Mouse (Mus musculus): Measurements from ENCODE around the gene Rfxap.

GRCm38 (mm10) chr3:54766034-54766433, 41.6 kb downstream of the Rfxap start:
- TF ChIP-seq CTCF (conservative IDR thresholded peaks at IDR 0.05; ENCODE audit: low read length) = no peak
- no peak for TF ChIP-seq POU5F1 (IDR thresholded peaks at IDR 0.05; ENCODE audit: borderline replicate concordance, low read length)
